Mouse (Mus musculus) MEL (cell line): ENCODE results near the gene Lcorl.

Experiments used
- CHD2 ChIP-seq: IDR thresholded peaks from 2 replicates; pipeline ENCODE4 v1.6.1; 2011; ENCODE audit warnings: low read length, improper control_type of control experiment
- CTCF ChIP-seq, 3 experiments: IDR thresholded peaks in 2 of 3; conservative IDR thresholded peaks in 1 of 3; 2 replicates each; pipeline ENCODE4 v1.5.1; 2011 to 2012; ENCODE audit warnings: low read length in 3 of 3, low read depth in 2 of 3, mild to moderate bottlenecking in 2 of 3, improper control_type of control experiment in 1 of 3, inconsistent platforms in 1 of 3, mixed read lengths in 1 of 3, moderate library complexity in 1 of 3; ENCODE audit not compliant: control insufficient read depth in 1 of 3, insufficient read depth in 1 of 3, poor library complexity in 1 of 3, severe bottlenecking in 1 of 3
- EP300 ChIP-seq, 2 experiments: IDR thresholded peaks; 2 replicates each; pipeline ENCODE4 v1.6.1; 2011; ENCODE audit warnings: improper control_type of control experiment in 2 of 2, low read length in 2 of 2, low read depth in 1 of 2, mild to moderate bottlenecking in 1 of 2
- HCFC1 ChIP-seq: IDR thresholded peaks from 2 replicates; pipeline ENCODE4 v1.6.1; 2012; ENCODE audit warnings: low read depth, mild to moderate bottlenecking, inconsistent platforms, low read length, improper control_type of control experiment, moderate library complexity
- MAFK ChIP-seq: IDR thresholded peaks from 2 replicates; pipeline ENCODE4 v1.6.1; 2011; ENCODE audit warnings: low read depth, mild to moderate bottlenecking, low read length, improper control_type of control experiment, borderline replicate concordance
- MAX ChIP-seq: IDR thresholded peaks from 2 replicates; pipeline ENCODE4 v1.6.1; 2011; ENCODE audit warnings: low read length, improper control_type of control experiment
- POLR2A ChIP-seq, 2 experiments: IDR thresholded peaks; 2 replicates each; pipeline ENCODE4 v1.6.1; 2011 to 2012; ENCODE audit warnings: low read length in 2 of 2, mild to moderate bottlenecking in 2 of 2, control low read depth in 1 of 2, improper control_type of control experiment in 1 of 2, low read depth in 1 of 2, moderate library complexity in 1 of 2; ENCODE audit not compliant: control insufficient read depth in 1 of 2, insufficient read depth in 1 of 2, poor library complexity in 1 of 2
- ZC3H11A ChIP-seq: IDR thresholded peaks from 2 replicates; pipeline ENCODE4 v1.6.1; 2012; ENCODE audit warnings: low read depth, mild to moderate bottlenecking, inconsistent platforms, low read length, improper control_type of control experiment

GRCm38 (mm10) chr5:45856876-45857253, 550 bp downstream of the Lcorl start:
- TF ChIP-seq ZC3H11A: no peak
- no peak for TF ChIP-seq MAX
- no peak for TF ChIP-seq HCFC1
- TF ChIP-seq EP300 (IDR thresholded peaks at IDR 0.05; ENCODE audit: low read depth in 1 of 2, low read length in 2 of 2): no peak
- no peak for TF ChIP-seq CHD2
- TF ChIP-seq MAFK: no peak
- no peak for TF ChIP-seq CTCF (IDR thresholded peaks at IDR 0.05 in 2 of 3, conservative IDR thresholded peaks at IDR 0.05 in 1 of 3; ENCODE audit: control insufficient read depth in 1 of 3, insufficient read depth in 1 of 3, low read depth in 2 of 3, low read length in 3 of 3, poor library complexity in 1 of 3, severe bottlenecking in 1 of 3)
- TF ChIP-seq POLR2A (IDR thresholded peaks at IDR 0.05; ENCODE audit: control insufficient read depth in 1 of 2, insufficient read depth in 1 of 2, low read depth in 1 of 2, low read length in 2 of 2, poor library complexity in 1 of 2): no peak
